Mouse (Mus musculus) kidney, embryonic 14.5 days (tissue): Measurements from ENCODE around the gene Unc13a. TPM values are rescaled to one million over a fixed set of nuclear protein-coding genes. Genes with fewer than 3 reads are reported as not detected.
A peak's percentile ranks its signal among the peaks of the same experiment; 100 is the strongest.

Source experiments
- ATAC-seq: fragments of 200-750 bp; cut with Nextera tagmentation; 2 replicates; pipeline ENCODE4 v1.8.0; 2017; ENCODE audit warnings: moderate number of reproducible peaks, mild to moderate bottlenecking, moderate TSS enrichment, moderate library complexity; ENCODE audit not compliant: low FRiP score, low TSS enrichment
- H3K27ac ChIP-seq: fragments of 300-500 bp; sonication (generic); 2 replicates; pipeline ENCODE4 v1.5.1; 2014; ENCODE audit warnings: low read depth, mild to moderate bottlenecking, low read length, moderate library complexity, mixed read lengths
- H3K27me3 ChIP-seq: fragments of 300-500 bp; sonication (generic); 2 replicates; pipeline ENCODE4 v1.6.1; 2014; ENCODE audit warnings: mild to moderate bottlenecking, low read length; ENCODE audit not compliant: control insufficient read depth, insufficient read depth
- H3K36me3 ChIP-seq: fragments of 300-500 bp; sonication (generic); 2 replicates; pipeline ENCODE4 v1.6.1; 2014; ENCODE audit warnings: low read length, mixed read lengths; ENCODE audit not compliant: control insufficient read depth, insufficient read depth
- H3K4me1 ChIP-seq: fragments of 300-500 bp; sonication (generic); 2 replicates; pipeline ENCODE4 v1.6.1; 2014; ENCODE audit warnings: low read length, mixed read lengths; ENCODE audit not compliant: control insufficient read depth, insufficient read depth
- H3K4me2 ChIP-seq: fragments of 300-500 bp; sonication (generic); replicated peaks from 2 replicates; pipeline ENCODE4 v1.6.1; 2014; ENCODE audit warnings: low read depth, mild to moderate bottlenecking, low read length
- H3K4me3 ChIP-seq: fragments of 300-500 bp; sonication (generic); 2 replicates; pipeline ENCODE4 v1.5.1; 2014; ENCODE audit warnings: mild to moderate bottlenecking, low read length
- H3K9ac ChIP-seq: fragments of 300-500 bp; sonication (generic); 2 replicates; pipeline ENCODE4 v1.6.1; 2014; ENCODE audit warnings: low read depth, mild to moderate bottlenecking, low read length, moderate library complexity
- H3K9me3 ChIP-seq: fragments of 300-500 bp; sonication (generic); 2 replicates; pipeline ENCODE4 v1.6.1; 2016; ENCODE audit warnings: low read length; ENCODE audit not compliant: control insufficient read depth
- WGBS: fragments of 180-500 bp; shearing (Covaris S2); extraction: QIAGEN DNeasy Blood & Tissue Kit; methylation state at CpG from one replicate; pipeline ENCODE4 v1.1.7; 2014; 5-methylcytosine and 5-hydroxymethylcytosine counted together
- polyA plus RNA-seq: library from polyadenylated mRNA; unstranded; fragments of >200 nt; fragmentation: Nextera tagmentation; extraction: Ambion mirVana; gene quantifications from 2 replicates; pipeline ENCODE4 v1.2.1, GENCODE M21; 2014

The Unc13a gene
- polyA plus RNA-seq, 1 experiment from 2014 or later = 0.50 TPM

DNA sequence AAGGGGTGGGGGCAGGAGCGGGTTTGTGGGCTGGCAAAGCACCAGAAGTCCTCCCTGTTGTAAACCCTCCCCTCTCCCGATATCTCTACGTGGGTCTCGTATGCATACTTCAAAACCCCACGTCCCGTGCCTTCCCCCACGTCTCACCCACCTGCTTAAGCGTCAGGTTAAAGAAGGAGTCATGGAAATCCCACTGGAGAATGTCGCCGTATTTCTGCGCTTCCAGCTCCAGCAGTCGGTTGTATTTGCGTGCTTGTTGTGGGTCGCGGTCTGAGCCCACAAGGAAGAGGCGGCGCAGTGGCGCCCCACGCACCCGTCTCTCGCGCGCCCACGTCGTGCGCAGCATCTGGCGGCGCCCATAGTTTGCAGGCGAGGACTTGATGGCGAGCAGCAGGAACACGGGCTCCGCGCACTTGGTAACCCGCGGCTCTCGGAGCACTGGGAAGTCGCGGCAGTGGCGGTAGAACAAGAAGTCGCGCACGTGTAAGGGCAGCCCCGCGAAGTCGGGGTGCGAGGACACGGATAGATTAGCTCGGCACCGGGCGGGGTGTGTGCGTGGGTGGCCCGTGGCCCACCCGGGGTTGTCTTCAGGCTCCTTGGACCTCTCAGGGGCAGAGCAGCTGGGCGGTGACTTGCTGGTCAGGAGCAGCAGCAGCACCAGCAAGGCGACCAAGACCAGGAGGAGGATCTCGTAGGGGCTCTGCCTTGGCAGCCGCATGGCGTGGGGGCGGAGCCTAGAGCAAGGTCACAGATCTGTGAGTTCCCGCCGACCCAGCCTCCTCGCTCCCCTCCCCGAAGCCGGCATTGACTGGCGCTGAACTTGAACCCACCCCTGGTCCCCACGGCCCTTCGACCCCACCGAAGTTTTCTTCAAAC, 21.8 kb upstream of the Unc13a start:
- peak overlapping the region; percentile 22; the same call in 1 of the 2 replicates for H3K4me3 ChIP-seq
- ATAC-seq = peak; percentile 37; the same call in 1 of the 2 replicates
- H3K4me2 ChIP-seq = peak overlapping the region; percentile 2
- no peak overlapping the region for H3K9ac ChIP-seq
- no peaks in the 10 kb centered on the region; the same call in 1 of the 2 replicates for H3K9me3 ChIP-seq
- 11% methylated on average over 68 of the region's 68 CpGs for WGBS
- H3K27me3 ChIP-seq = peaks cover 75% of the 10 kb centered on the region
- no peaks in the 10 kb centered on the region for H3K36me3 ChIP-seq
- no peaks in the 10 kb centered on the region for H3K4me1 ChIP-seq
- no peak overlapping the region for H3K27ac ChIP-seq

- Histone ChIP-seq H3K4me3 (peak overlapping the region; percentile 6; the same call in 1 of the 2 replicates), H3K4me1 (no peaks in the 10 kb centered on the region)
- 6% methylated on average over 30 of the region's 30 CpGs for WGBS
These were observed 21.0 kb upstream of the Unc13a start for GRCm38 (mm10) chr8:71692509-71692908.

GRCm38 (mm10) chr8:71689028-71689427, 17.5 kb upstream of the Unc13a start, which contains the start of gene Insl3:
Gene Insl3, plus strand, starts transcription at chr8:71689214.
- H3K4me2 ChIP-seq = no peak within 1 kb of the TSS
- no peak for ATAC-seq
- H3K36me3 ChIP-seq = no peaks in the 10 kb centered on the region
- H3K9me3 ChIP-seq = no peaks in the 10 kb centered on the region; the same call in 1 of the 2 replicates
- H3K4me1 ChIP-seq = 0 out of 2 replicates have a peak, but pooled peaks cover 9% of the 10 kb centered on the region
- 4% methylated on average over 33 of the region's 33 CpGs for WGBS
- peak within 1 kb of the TSS; percentile 12; the same call in 1 of the 2 replicates for H3K4me3 ChIP-seq
- H3K9ac ChIP-seq = no peak within 1 kb of the TSS
- H3K27ac ChIP-seq = no peak within 1 kb of the TSS
- H3K27me3 ChIP-seq = peaks cover 100% of the 10 kb centered on the region

More at GRCm38 (mm10) chr8:71692509-71692908, 21.0 kb upstream of the Unc13a start:
- Histone ChIP-seq H3K27me3 (peaks cover 81% of the 10 kb centered on the region), H3K4me2 (no peak overlapping the region), H3K36me3 (no peaks in the 10 kb centered on the region), H3K27ac (no peak overlapping the region), H3K9me3 (no peaks in the 10 kb centered on the region; the same call in 1 of the 2 replicates), H3K9ac (no peak overlapping the region)
- no peak for ATAC-seq

- H3K9ac ChIP-seq = no peak overlapping the region
- H3K27me3 ChIP-seq = peaks cover 100% of the 10 kb centered on the region
- H3K27ac ChIP-seq = no peak overlapping the region
- H3K4me2 ChIP-seq = no peak overlapping the region
- no peaks in the 10 kb centered on the region for H3K36me3 ChIP-seq
- 2% methylated on average over 8 of the region's 8 CpGs for WGBS
- H3K4me1 ChIP-seq = 0 out of 2 replicates have a peak, but pooled peaks cover 9% of the 10 kb centered on the region
- H3K9me3 ChIP-seq = no peaks in the 10 kb centered on the region
- no peak overlapping the region for H3K4me3 ChIP-seq
- no peak for ATAC-seq
These were observed 16.1 kb upstream of the Unc13a start for GRCm38 (mm10) chr8:71687616-71688015.

DNA sequence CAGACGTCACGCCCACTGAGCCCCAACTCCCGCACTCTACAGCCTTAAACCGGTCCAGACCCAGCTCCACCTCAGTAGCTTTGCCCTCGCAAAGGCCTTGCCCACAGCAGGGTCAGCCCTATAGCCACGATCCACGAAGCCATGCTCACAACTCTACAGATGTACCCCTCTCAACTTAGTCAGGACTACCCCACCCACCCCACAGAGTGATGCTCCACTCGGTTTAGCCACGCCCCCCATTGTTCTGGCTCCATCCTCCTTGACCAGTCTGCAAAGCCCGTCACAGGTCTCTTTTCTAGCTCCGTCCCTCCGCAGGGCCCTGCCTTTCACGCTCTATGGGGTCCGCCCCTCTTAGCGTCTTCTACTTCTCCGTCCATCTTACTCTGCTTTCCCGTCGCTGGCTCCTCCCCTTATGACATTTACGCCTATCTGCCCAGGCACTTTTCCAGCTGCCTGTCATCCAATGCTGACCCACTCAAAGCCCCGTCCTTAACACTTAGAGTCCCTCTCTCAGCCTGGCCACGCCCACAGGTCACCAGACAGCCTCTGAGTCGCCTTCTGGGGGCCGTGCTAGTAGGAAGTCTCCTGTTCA, 14.7 kb upstream of the Unc13a start:
- Histone ChIP-seq H3K36me3 (no peaks in the 10 kb centered on the region), H3K27me3 (peaks cover 100% of the 10 kb centered on the region), H3K4me1 (0 out of 2 replicates have a peak, but pooled peaks cover 9% of the 10 kb centered on the region), H3K9me3 (no peaks in the 10 kb centered on the region), H3K4me3 (peak overlapping the region; percentile 25), H3K4me2 (peak overlapping the region; percentile 37), H3K27ac (no peak overlapping the region), H3K9ac (no peak overlapping the region)
- ATAC-seq = peak; percentile 56
- 1% methylated on average over 22 of the region's 23 CpGs for WGBS

DNA sequence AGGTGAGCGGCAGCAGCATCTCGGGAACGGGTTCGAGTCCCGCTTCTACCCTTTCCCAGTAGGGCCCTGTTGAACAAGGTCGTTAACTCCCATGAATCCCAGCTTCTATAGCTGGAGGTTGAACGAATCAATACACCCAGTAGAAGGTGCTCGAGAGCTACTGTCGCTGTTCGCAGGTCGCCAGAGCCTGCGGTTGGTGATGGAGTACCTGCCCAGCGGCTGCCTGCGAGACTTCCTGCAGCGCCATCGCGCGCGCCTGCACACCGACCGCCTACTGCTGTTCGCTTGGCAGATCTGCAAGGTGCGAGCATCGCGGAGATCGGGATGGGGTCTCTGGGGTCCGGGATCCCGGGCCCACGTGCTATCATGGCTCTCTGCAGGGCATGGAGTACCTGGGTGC, 14.0 kb upstream of the Unc13a start:
- Histone ChIP-seq H3K9me3 (no peaks in the 10 kb centered on the region), H3K4me2 (peak overlapping the region; percentile 37), H3K9ac (no peak overlapping the region), H3K27ac (no peak overlapping the region), H3K36me3 (no peaks in the 10 kb centered on the region), H3K4me1 (peaks cover 12% of the 10 kb centered on the region; the same call in 1 of the 2 replicates), H3K27me3 (peaks cover 99% of the 10 kb centered on the region), H3K4me3 (peak overlapping the region; percentile 25)
- peak; percentile 26; the same call in 1 of the 2 replicates for ATAC-seq
- WGBS = 7% methylated on average over 29 of the region's 29 CpGs

- H3K9me3 ChIP-seq = no peaks in the 10 kb centered on the region
- H3K27me3 ChIP-seq = peaks cover 99% of the 10 kb centered on the region
- 20% methylated on average over 10 of the region's 10 CpGs for WGBS
- H3K27ac ChIP-seq = no peak overlapping the region
- no peak overlapping the region for H3K4me2 ChIP-seq
- H3K36me3 ChIP-seq = no peaks in the 10 kb centered on the region
- H3K9ac ChIP-seq = no peak overlapping the region
- H3K4me1 ChIP-seq = peaks cover 20% of the 10 kb centered on the region; the same call in 1 of the 2 replicates
- no peak overlapping the region; the same call in 1 of the 2 replicates for H3K4me3 ChIP-seq
- no peak for ATAC-seq
These were observed 13.1 kb upstream of the Unc13a start for GRCm38 (mm10) chr8:71684701-71685100.

- WGBS = 69% methylated on average over 12 of the region's 12 CpGs
- Histone ChIP-seq H3K4me1 (peaks cover 21% of the 10 kb centered on the region; the same call in 1 of the 2 replicates), H3K9me3 (no peaks in the 10 kb centered on the region), H3K4me3 (no peak overlapping the region), H3K9ac (no peak overlapping the region), H3K4me2 (no peak overlapping the region), H3K27ac (no peak overlapping the region), H3K36me3 (no peaks in the 10 kb centered on the region), H3K27me3 (peaks cover 99% of the 10 kb centered on the region)
- no peak for ATAC-seq
These were observed 11.3 kb upstream of the Unc13a start for GRCm38 (mm10) chr8:71682832-71683231.
